Mouse (Mus musculus) left cerebral cortex, postnatal 10 days (tissue): ENCODE data around the gene Rbm19. TPM values are rescaled to one million over a fixed set of nuclear protein-coding genes. Genes with fewer than 3 reads are reported as not detected.

Experiments
- DNase-seq, 2 experiments: peaks; one replicate each; pipeline ENCODE4 v3.0.0; 2021 to 2022; ENCODE audit warnings: low spot score in 2 of 2, mixed read lengths in 1 of 2; ENCODE audit errors: extremely low spot score in 1 of 2
- intact Hi-C: fragments of 180-260 bp; cut with DNase I; formaldehyde crosslinking; loops from one replicate; pipeline ENCODE4 v1.15.1; 2025
- total RNA-seq, 2 experiments: library from RNA; stranded (reverse); gene quantifications; 2 replicates each; pipeline ENCODE4 v1.2.3; 2021

Gene Rbm19
- total RNA-seq, 2 experiments from 2014 or later = 23.8 to 24.6 TPM

DNA sequence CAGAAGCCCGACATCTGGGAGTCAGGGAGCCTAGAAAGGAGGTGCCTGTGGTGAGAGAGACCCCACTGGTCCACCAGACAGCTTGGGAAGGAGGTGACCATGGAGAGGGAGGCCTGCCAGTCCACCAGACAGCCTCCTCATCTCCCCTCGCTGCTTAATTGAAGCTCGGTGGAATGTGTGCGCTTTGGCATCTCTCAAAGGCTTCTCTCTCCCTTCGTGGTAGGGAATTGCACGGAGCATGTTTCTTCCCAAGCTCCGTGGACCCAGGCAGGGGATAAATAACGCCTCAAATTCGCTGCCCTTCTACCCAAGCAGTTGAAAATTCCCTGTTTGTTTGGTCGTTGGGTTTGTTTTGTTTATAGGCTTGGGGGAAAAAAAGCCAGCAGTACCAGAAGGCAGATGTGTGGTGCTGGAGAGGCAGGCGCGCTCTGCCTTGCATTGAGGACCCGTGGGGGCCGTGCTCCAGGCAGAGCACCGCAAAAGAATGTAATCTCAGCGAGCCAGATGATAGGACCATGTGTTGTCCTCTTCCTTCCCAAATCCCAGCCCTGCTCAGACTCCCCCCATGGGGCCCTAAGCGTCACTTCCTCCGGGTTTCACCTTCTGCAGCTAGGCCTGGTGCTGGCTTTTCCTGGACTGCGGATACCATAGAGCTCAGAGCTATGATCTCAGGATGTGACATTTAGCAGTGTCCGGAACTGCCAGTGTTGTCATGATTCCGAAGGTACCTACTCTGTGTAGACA is 40.1 kb downstream of the Rbm19 start:
- peak in 1 of 2 experiments; percentile 72 for DNase-seq
- intact Hi-C loops = no loop called here

DNA sequence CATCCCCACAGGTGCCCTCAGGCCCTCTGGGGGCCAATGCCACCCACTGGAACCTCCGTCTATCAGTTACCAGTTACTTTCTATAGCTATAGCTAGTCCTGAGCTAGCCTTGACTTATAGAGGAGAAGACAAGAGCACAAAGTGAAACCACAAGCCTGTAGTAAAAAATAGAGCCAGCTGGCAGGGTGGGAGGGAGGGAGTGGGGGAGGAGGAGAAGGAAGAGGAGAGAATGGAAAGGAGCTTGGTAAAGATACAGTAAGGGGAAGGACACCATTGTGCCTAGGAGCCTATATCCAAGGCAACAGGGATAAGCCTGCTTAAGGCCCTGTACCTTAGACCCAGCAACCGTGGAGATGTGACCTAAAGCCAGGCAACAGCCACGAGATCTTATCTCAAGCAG is 40.9 kb downstream of the Rbm19 start:
- no peak for DNase-seq
- intact Hi-C loops = no loop called here

- DNase-seq = no peak
- intact Hi-C loops = no loop called here
These were observed 42.2 kb downstream of the Rbm19 start for GRCm38 (mm10) chr5:120158476-120158875.

- no peak for DNase-seq
- intact Hi-C loops = no loop called here
These were observed 44.8 kb downstream of the Rbm19 start for GRCm38 (mm10) chr5:120160923-120161658.

- intact Hi-C loops = no loop called here
- no peak for DNase-seq
These were observed 46.4 kb downstream of the Rbm19 start for GRCm38 (mm10) chr5:120162689-120163088.

DNA sequence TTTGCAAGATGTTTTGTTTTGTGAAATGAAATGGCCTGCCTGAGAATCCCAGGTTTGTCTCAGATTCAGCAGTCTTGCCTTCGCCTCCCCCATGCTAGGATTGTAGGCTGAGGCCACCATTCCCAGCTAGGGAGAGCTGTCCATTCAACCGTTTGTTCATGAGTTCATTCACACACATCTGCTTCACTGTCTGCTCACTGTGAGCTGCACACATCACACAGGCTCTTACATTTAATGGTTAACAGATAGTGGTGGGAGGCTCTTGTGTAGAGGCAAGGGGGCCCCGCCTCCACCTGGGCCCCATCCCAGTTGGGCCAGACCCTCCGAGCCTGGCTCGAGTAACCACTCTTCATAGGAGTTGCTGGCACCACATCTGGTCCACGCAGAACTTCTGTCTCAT is 47.2 kb downstream of the Rbm19 start:
- intact Hi-C loops = no loop called here
- DNase-seq = no peak

DNA sequence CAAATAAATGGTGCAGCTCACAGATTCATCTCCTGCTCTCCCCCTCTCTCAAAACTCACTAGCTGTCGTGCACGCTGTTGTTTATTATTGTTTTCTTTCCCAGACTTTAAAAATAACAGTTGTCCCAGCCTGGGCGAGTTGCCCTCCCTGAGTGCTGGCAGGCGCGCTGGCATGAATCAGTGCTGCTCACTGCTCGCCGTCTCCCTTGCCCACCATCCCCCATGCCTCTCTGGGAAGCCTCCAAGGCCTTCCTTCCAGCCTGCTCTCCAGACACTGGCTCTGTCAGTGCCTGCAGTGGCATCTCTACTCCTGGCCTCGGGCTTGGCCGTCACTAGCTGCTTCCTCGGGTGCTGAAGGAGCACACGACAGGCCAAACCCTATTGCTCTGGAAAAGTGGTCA is 48.2 kb downstream of the Rbm19 start:
- intact Hi-C loops = no loop called here

GRCm38 (mm10) chr5:120165061-120165942 is 49.0 kb downstream of the Rbm19 start:
- intact Hi-C loops = no loop called here
- DNase-seq = no peak

More for the DNA sequence above, 48.2 kb downstream of the Rbm19 start:
- peak; percentile 76 to 82 for DNase-seq

GRCm38 (mm10) chr5:120167787-120168325 is 51.6 kb downstream of the Rbm19 start:
- intact Hi-C loops = no loop called here
- no peak for DNase-seq

DNA sequence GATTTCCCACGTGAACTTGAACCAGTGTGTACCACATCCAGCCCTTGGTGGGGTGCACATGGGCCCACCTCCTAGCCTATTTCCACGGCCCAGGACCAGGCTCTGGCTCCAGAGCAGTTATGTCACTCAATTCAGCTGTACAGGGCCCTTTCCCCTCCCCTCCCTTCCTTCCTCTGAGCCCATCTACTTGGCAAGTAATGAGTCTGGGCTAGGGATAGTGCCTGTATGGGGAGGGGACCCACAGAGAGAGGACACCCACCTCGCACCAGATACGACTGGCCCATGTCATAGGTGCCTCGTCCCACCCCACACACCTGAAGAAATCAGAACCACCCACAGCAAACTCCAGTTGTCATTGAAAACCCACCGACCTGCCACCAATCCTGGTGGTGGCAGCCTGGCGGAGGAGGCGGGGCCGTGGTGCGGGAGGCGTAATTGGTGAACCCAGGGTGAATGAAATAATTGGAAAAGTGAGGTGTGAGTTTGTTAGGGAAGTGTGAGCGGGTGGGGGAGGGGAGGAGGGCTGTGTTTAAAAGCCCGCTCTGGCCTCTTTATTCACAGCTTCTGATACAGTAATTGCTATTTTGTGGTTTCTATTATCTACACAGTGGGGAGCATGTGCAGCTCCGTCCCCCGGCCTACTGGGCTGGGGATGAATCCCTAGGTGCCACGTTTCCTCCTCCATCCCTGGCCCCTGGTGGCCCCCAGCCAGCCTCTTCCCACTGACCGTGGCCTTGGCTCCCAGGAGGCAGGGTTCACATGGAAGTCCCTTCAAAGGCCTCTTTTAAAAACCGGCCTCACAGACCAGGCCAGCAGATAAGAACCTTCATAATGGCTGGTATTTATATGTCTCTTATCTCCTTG is 55.8 kb downstream of the Rbm19 start:
- DNase-seq = no peak
- intact Hi-C loops = no loop called here

GRCm38 (mm10) chr5:120172729-120173101 is 56.5 kb downstream of the Rbm19 start:
- intact Hi-C loops = no loop called here
- no peak for DNase-seq

DNA sequence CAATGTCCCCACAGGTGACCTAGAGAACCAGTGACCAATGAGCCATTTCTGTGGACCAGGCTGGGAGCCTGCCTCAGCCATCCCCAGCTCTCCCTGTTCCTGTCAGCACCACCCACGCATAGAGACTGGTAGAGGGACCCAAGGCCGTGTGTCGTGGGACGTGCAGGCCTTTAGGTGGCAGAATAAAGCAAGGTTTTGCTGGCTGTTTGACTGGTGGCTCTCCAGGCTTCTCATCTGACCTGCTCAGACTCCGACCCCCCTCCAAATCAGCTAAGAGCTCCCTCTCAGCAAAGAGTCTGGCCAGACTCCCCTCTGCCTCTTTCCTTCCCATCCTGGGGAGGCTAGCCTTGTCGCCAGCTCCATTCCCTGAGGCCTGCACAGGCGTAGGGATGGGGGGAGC is 58.1 kb downstream of the Rbm19 start:
- DNase-seq = no peak

DNA sequence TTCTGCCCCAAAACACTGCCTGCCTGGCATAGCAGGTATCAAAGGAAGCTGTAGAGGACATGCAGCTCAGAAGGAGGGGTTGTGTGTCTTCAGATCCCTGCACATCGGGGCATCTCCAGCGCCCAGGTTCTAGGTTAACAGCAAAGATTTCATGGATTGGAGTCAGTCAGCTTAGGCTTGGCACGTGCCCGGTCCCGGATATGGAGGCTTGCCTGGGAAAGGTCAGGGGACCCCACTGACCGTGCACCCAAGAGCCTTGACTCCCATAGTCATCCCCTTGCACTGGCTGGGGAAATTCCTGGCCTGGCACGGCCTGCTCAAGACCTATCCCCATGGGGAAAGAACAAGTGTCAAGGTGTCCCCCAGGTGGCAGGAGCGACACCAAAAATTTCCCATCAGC is 59.0 kb downstream of the Rbm19 start:
- intact Hi-C loops = no loop called here

More for the DNA sequence above, 58.1 kb downstream of the Rbm19 start:
- intact Hi-C loops = no loop called here

GRCm38 (mm10) chr5:120176246-120177065 is 60.2 kb downstream of the Rbm19 start:
- DNase-seq = no peak
- intact Hi-C loops = no loop called here

More for the DNA sequence above, 59.0 kb downstream of the Rbm19 start:
- DNase-seq = no peak

GRCm38 (mm10) chr5:120177066-120177340 is 60.7 kb downstream of the Rbm19 start:
- intact Hi-C loops = no loop called here
- DNase-seq = no peak

- intact Hi-C loops = no loop called here
- DNase-seq = no peak
These were observed 63.8 kb downstream of the Rbm19 start for GRCm38 (mm10) chr5:120180102-120180501.

- intact Hi-C loops = no loop called here
- DNase-seq = no peak
These were observed 65.1 kb downstream of the Rbm19 start for GRCm38 (mm10) chr5:120181384-120181783.

GRCm38 (mm10) chr5:120183321-120183720 is 67.1 kb downstream of the Rbm19 start:
- intact Hi-C loops = no loop called here
- peak in 1 of 2 experiments; percentile 23 for DNase-seq
